Mouse (Mus musculus): ENCODE data around the gene Kcnj14. TPM values are rescaled to one million over a fixed set of nuclear protein-coding genes. Genes with fewer than 3 reads are reported as not detected.

The Kcnj14 gene
- polyA plus RNA-seq, 1 experiment from 2014 or later = 0.12 TPM

- under 1% methylated on average over 35 of the region's 35 CpGs for WGBS (ENCODE audit: insufficient replicate concordance)
- H3K36me3 ChIP-seq (replicated peaks) = peaks cover 31% of the 10 kb centered on the region
Measured at GRCm38 (mm10) chr7:45830427-45831127, 6.0 kb upstream of the Kcnj14 start, which contains the start of gene Grwd1. TSS of gene Grwd1 (minus strand) at chr7:45830944.

DNA sequence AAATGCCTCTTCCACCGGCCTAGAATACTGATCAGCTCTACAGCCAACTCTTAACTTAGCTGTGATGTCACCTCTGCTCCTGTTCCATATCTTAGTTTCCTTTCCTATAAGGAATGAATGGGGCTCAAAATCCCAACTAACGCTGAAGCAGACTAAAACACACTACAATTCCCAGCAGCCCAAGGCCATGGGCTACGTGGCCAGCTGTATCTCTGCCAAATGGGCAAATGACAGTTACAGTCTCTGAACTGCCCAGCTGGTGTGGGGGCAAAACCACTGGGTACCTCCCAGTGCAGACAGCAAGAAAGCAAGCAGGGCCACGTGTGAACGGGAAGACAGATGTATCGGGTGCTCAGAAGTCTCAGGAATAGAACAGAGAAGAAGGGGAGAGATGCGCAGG lies 2.0 kb upstream of the Kcnj14 start:
- no peak overlapping the region for H3K9ac ChIP-seq
- peaks cover 9% of the 10 kb centered on the region for H3K27me3 ChIP-seq
- H3K36me3 ChIP-seq (replicated peaks) = peaks cover 50% of the 10 kb centered on the region
- H3K4me2 ChIP-seq = no peak overlapping the region
- peaks cover 20% of the 10 kb centered on the region for H3K4me1 ChIP-seq (replicated peaks)
- no peak for ATAC-seq (ENCODE audit: insufficient read depth)
- no peak overlapping the region for H3K4me3 ChIP-seq (replicated peaks)
- no peak overlapping the region for H3K27ac ChIP-seq (replicated peaks)
- WGBS (ENCODE audit: insufficient replicate concordance) = 71% methylated on average over 7 of the region's 7 CpGs
- H3K9me3 ChIP-seq (replicated peaks) = no peaks in the 10 kb centered on the region

More at GRCm38 (mm10) chr7:45830427-45831127, 6.0 kb upstream of the Kcnj14 start, which contains the start of gene Grwd1:
- Histone ChIP-seq H3K27me3 (peaks cover 49% of the 10 kb centered on the region), H3K4me2 (peak within 1 kb of the TSS; percentile 83), H3K9ac (peak within 1 kb of the TSS; percentile 58), H3K4me1 (replicated peaks) (peaks cover 39% of the 10 kb centered on the region), H3K4me3 (replicated peaks) (peak within 1 kb of the TSS; percentile 79), H3K9me3 (replicated peaks) (no peaks in the 10 kb centered on the region), H3K27ac (replicated peaks) (no peak within 1 kb of the TSS)
- peak; percentile 72 for ATAC-seq (ENCODE audit: insufficient read depth)

DNA sequence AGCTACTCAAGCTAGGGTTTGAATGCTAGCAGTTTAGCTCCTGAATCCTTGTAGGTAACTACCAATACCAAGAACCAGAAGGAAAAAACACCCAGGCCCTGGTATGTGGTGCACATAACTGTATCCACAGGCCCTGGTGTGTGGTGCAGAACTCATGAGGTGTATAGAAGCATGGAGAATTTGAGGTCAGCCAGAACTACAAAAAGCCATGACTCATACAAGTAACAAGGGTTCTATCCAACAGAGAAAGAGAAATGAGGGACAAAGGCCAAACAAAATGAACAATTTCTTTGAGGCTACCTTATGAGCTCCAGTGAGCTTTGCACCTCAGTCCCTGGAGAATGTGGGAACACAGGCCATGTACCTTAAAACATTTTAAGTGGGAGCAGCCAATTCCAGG lies 3.7 kb downstream of the Kcnj14 start:
- Histone ChIP-seq H3K4me3 (replicated peaks) (no peak overlapping the region), H3K4me2 (no peak overlapping the region), H3K27ac (replicated peaks) (no peak overlapping the region), H3K9me3 (replicated peaks) (no peaks in the 10 kb centered on the region), H3K9ac (no peak overlapping the region), H3K36me3 (replicated peaks) (peaks cover 23% of the 10 kb centered on the region), H3K4me1 (replicated peaks) (no peaks in the 10 kb centered on the region), H3K27me3 (peaks cover 21% of the 10 kb centered on the region)
- ATAC-seq (ENCODE audit: insufficient read depth) = no peak

DNA sequence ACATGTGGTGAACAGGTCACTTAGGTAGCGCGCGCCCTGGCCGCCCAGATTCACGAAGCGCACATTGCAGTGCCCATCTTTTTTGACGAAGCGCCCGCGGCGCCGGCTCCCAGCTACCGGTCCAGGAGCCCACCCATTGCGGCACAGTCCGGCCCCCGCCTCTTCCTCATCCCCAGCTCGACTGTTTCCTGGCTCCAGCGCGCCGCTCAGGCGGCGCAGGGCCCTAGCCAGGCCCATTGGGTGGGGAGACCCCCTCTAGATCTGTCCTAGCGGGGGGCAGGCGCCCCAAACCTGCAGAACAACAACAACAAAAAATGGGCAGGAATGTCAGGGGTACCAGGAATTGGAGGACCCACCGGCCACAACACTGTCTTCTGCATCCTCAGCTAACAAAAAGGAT lies 4.7 kb downstream of the Kcnj14 start:
- H3K4me1 ChIP-seq (replicated peaks) = peaks cover 6% of the 10 kb centered on the region
- H3K4me3 ChIP-seq (replicated peaks) = no peak overlapping the region
- no peak overlapping the region for H3K27ac ChIP-seq (replicated peaks)
- H3K27me3 ChIP-seq = peaks cover 21% of the 10 kb centered on the region
- no peak for ATAC-seq (ENCODE audit: insufficient read depth)
- peaks cover 12% of the 10 kb centered on the region for H3K36me3 ChIP-seq (replicated peaks)
- H3K9me3 ChIP-seq (replicated peaks) = no peaks in the 10 kb centered on the region
- no peak overlapping the region for H3K9ac ChIP-seq
- H3K4me2 ChIP-seq = peak overlapping the region; percentile 18; the same call in 1 of the 2 replicates
- WGBS (ENCODE audit: insufficient replicate concordance) = 14% methylated on average over 25 of the region's 25 CpGs

DNA sequence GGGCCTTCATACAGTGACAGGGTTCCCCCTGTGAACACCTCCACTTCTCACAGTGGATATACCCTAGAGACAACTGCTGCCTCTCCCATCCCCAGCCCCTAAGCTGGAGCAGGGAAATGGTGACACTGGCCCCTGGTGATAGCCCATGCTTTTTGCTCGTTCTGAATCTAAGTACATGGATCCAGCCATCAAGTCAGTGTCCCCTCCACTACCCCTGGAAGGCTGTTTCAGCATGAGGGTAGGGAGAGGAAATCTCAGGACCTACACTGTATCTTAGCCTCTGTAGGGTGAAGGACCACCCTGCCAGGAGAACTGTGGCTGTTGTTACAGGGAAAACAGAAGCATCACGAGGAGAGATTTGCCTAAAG lies 8.6 kb downstream of the Kcnj14 start:
- Histone ChIP-seq H3K9ac (no peak overlapping the region), H3K36me3 (replicated peaks) (peaks cover 22% of the 10 kb centered on the region), H3K4me3 (replicated peaks) (no peak overlapping the region), H3K4me1 (replicated peaks) (peaks cover 31% of the 10 kb centered on the region), H3K27me3 (peaks cover 21% of the 10 kb centered on the region), H3K27ac (replicated peaks) (no peak overlapping the region), H3K9me3 (replicated peaks) (no peaks in the 10 kb centered on the region), H3K4me2 (no peak overlapping the region)
- ATAC-seq (ENCODE audit: insufficient read depth) = no peak
- 51% methylated on average over 2 of the region's 2 CpGs for WGBS (ENCODE audit: insufficient replicate concordance)

- H3K9me3 ChIP-seq (replicated peaks) = no peaks in the 10 kb centered on the region
- peak overlapping the region; percentile 92 for H3K4me2 ChIP-seq
- WGBS (ENCODE audit: insufficient replicate concordance) = 74% methylated on average over 10 of the region's 10 CpGs
- no peak for ATAC-seq (ENCODE audit: insufficient read depth)
- H3K9ac ChIP-seq = no peak overlapping the region
- peaks cover 19% of the 10 kb centered on the region for H3K27me3 ChIP-seq
- peaks cover 27% of the 10 kb centered on the region for H3K36me3 ChIP-seq (replicated peaks)
- peak overlapping the region; percentile 96; the same call in 1 of the 2 replicates for H3K4me3 ChIP-seq (replicated peaks)
- no peak overlapping the region for H3K27ac ChIP-seq (replicated peaks)
- peaks cover 31% of the 10 kb centered on the region for H3K4me1 ChIP-seq (replicated peaks)
Measured at GRCm38 (mm10) chr7:45815323-45815983, 9.1 kb downstream of the Kcnj14 start.

DNA sequence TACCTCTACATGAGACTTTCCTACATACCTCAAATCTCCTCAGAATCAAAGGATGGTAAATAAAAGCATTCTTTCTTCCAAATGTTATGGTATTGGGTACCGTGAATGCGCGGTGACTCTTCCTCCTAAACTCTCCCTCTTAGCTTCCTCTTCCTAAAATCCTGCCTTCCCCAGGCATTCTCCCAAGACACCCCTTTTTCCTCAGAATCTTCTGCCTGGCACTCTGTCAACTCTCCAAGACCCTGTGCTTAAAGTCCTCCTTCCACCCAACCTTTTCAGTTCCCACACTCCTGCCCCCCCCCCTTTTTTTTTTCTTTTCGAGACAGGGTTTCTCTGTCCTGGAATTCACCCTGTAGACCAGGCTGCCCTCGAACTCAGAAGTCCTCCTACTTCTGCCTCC lies 9.7 kb downstream of the Kcnj14 start:
- no peak overlapping the region for H3K9ac ChIP-seq
- peaks cover 31% of the 10 kb centered on the region for H3K4me1 ChIP-seq (replicated peaks)
- H3K27me3 ChIP-seq = peaks cover 13% of the 10 kb centered on the region
- no peak for ATAC-seq (ENCODE audit: insufficient read depth)
- H3K36me3 ChIP-seq (replicated peaks) = peaks cover 33% of the 10 kb centered on the region
- WGBS (ENCODE audit: insufficient replicate concordance) = 7% methylated on average over 5 of the region's 5 CpGs
- H3K4me3 ChIP-seq (replicated peaks) = peak overlapping the region; percentile 96
- H3K9me3 ChIP-seq (replicated peaks) = no peaks in the 10 kb centered on the region
- H3K4me2 ChIP-seq = peak overlapping the region; percentile 92
- no peak overlapping the region for H3K27ac ChIP-seq (replicated peaks)

GRCm38 (mm10) chr7:45813787-45814779 lies 10.5 kb downstream of the Kcnj14 start, which contains the start of gene Cyth2:
TSS of gene Cyth2 (minus strand) at chr7:45814581.
- peak; percentile 99 for ATAC-seq (ENCODE audit: insufficient read depth)
- Histone ChIP-seq H3K4me3 (replicated peaks) (peak within 1 kb of the TSS; percentile 96), H3K27me3 (peaks cover 10% of the 10 kb centered on the region; the same call in 1 of the 2 replicates), H3K9me3 (replicated peaks) (no peaks in the 10 kb centered on the region), H3K36me3 (replicated peaks) (peaks cover 41% of the 10 kb centered on the region), H3K27ac (replicated peaks) (peak within 1 kb of the TSS; percentile 97), H3K9ac (peak within 1 kb of the TSS; percentile 96), H3K4me1 (replicated peaks) (peaks cover 31% of the 10 kb centered on the region), H3K4me2 (peak within 1 kb of the TSS; percentile 92)
- under 1% methylated on average over 90 of the region's 92 CpGs for WGBS (ENCODE audit: insufficient replicate concordance)

GRCm38 (mm10) chr7:45812921-45813320 lies 11.7 kb downstream of the Kcnj14 start:
- Histone ChIP-seq H3K4me1 (replicated peaks) (peaks cover 31% of the 10 kb centered on the region), H3K27ac (replicated peaks) (no peak overlapping the region), H3K4me2 (peak overlapping the region; percentile 92), H3K36me3 (replicated peaks) (peaks cover 52% of the 10 kb centered on the region), H3K4me3 (replicated peaks) (peak overlapping the region; percentile 96), H3K9me3 (replicated peaks) (no peaks in the 10 kb centered on the region), H3K9ac (peak overlapping the region; percentile 96; the same call in 1 of the 2 replicates), H3K27me3 (no peaks in the 10 kb centered on the region)
- WGBS (ENCODE audit: insufficient replicate concordance) = 91% methylated on average over 8 of the region's 8 CpGs
- no peak for ATAC-seq (ENCODE audit: insufficient read depth)

DNA sequence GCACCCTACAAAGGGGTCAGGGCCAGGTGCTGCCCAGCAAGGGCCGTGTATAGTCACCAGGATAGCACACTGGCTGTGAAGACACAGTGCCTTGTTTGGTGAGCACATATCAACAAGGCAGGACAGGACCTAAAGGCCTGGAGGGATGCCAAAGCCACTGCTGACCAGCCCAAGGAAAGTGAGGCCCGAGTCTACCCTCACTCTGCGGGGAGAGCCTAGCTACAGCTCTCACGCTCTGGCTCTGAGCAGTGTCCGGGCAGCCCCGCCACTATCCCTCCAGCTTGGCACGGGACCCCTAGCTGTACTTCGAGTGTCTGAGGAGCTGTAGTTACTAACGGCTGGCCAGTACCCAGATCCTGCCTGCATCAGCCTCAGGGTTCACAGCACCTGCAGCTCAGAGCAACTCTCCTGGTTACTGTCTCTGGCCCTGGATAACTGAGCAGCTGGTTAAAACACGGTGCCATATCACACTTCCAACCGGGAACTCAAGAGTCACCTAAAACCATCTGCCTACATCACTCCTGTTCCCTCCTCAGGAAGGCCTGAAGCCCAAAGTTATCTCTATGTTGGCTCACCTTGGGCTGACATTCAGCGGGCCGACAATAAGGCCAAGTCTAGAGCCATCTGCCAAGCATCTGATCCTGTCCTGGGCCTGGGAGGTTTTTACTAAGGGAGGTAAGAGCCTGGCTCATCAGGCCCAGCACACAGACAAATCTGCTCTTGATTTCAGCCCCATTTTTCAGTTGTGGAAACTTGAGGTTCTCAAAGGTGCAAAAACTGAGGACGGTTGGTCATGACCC lies 15.1 kb downstream of the Kcnj14 start:
- H3K9me3 ChIP-seq (replicated peaks) = no peaks in the 10 kb centered on the region
- no peak for ATAC-seq (ENCODE audit: insufficient read depth)
- no peak overlapping the region for H3K27ac ChIP-seq (replicated peaks)
- peaks cover 21% of the 10 kb centered on the region for H3K4me1 ChIP-seq (replicated peaks)
- WGBS (ENCODE audit: insufficient replicate concordance) = 83% methylated on average over 14 of the region's 14 CpGs
- H3K4me2 ChIP-seq = no peak overlapping the region
- no peak overlapping the region for H3K4me3 ChIP-seq (replicated peaks)
- no peak overlapping the region for H3K9ac ChIP-seq
- H3K36me3 ChIP-seq (replicated peaks) = peaks cover 65% of the 10 kb centered on the region
- H3K27me3 ChIP-seq = no peaks in the 10 kb centered on the region
